Mouse (Mus musculus): ENCODE measurements around the gene Gm5797. TPM values are rescaled to one million over a fixed set of nuclear protein-coding genes. Genes with fewer than 3 reads are reported as not detected.
A peak's percentile ranks its signal among the peaks of the same experiment; 100 is the strongest.
"Not testable (repeated sequence)": the region's sequence is repeated elsewhere in the genome, so short reads cannot be mapped to it uniquely, and the experiment has no call there.

The Gm5797 gene
- not detected for total RNA-seq (2022)

DNA sequence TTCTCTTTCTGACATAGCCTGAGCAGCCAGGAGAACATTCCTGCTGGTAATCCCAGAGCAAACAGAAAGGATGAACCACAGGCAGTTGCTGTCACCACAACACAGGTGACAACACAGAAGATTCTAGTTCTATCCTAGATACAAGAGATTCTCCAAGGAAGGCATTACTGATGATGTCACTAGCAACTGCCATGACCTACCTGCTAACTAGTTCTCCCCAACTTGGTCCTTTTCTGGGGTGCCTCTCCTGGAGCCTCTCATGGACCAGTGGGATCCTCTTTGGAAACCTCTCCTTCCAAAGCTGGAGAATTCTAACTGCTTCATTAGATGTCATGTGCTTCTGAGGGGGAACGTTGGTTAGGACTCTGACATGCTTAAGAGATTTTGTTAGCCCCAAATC, at the start of gene Gm5797:
TSS of gene Gm5797 (minus strand) at position 101 of the 400 bp plus-strand sequence.
- not testable (repeated sequence) for DNase-seq (ENCODE audit: low spot score in 2 of 2)

GRCm38 (mm10) chr14:7365034-7365433, 32.8 kb upstream of the Gm5797 start, which contains the start of gene Gm8374:
Gene Gm8374 (minus strand): TSS chr14:7365134.
- DNase-seq (ENCODE audit: low spot score in 2 of 2), result not testable (repeated sequence)

DNA sequence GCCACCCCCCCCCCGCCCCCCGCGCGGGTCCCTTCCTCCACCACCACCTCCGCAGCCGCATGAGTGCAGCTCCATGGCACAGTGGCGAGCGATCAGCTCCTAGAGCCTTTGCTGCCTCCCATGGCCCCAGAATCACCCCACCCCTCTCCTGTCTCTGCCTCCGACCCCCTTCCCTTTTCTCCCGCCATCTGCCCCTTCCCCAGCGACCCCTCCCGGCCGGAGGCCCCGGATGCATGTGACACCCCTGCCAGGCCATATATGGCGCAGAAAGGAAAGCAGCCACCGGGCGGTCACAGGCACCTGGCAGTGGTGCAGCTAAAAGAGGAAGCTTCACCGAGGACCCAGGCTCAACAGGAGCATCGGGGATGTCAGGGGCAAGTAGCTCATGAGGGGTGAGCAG, 17.1 kb downstream of the Gm5797 start:
- DNase-seq (ENCODE audit: low spot score in 2 of 2), result peak in 1 of 2 experiments; percentile 2

GRCm38 (mm10) chr14:7314661-7315060, 17.5 kb downstream of the Gm5797 start, which contains the start of gene Gm3739:
Gene Gm3739 (minus strand): TSS chr14:7315049.
- DNase-seq (ENCODE audit: low spot score in 2 of 2), result peak in 1 of 2 experiments; percentile 1

Other genes starting within 250 kb of the Gm5797 start
- gene Gm3696, start 231.8 kb downstream of the Gm5797 start, total RNA-seq (2022), result 1 to 10 TPM; 1.2 to 5.0 (median 2.3) TPM
- not detected for gene Gm6676, start 207.0 kb downstream of the Gm5797 start, total RNA-seq (2022)
- 1 to 10 TPM; 1.5 to 2.1 (median 1.8) TPM for gene Gm3512, start 157.9 kb downstream of the Gm5797 start, total RNA-seq (2022)
- not detected for gene Gm16434, start 137.9 kb downstream of the Gm5797 start, total RNA-seq (2022)
- gene Gm3727, start 67.7 kb downstream of the Gm5797 start, total RNA-seq (2022), result not detected
- under 1 TPM; 0.47 to 0.91 (median 0.82) TPM for gene Gm3739, start 17.3 kb downstream of the Gm5797 start, total RNA-seq (2022)
- not detected for gene Gm8374, start 32.7 kb upstream of the Gm5797 start, total RNA-seq (2022)
- not detected for gene Gm3755, start 118.5 kb upstream of the Gm5797 start, total RNA-seq (2022)
- gene Gm3752, start 151.4 kb upstream of the Gm5797 start, total RNA-seq (2022), result not detected
- gene Gm3558, start 236.2 kb upstream of the Gm5797 start, total RNA-seq (2022), result 10 to 100 TPM; 10.0 to 13.2 (median 10.2) TPM

Measured in layer of hippocampus, adult 8-10 months (tissue).